ENCODE assay signal across 9 mouse cellular contexts in the genomic region with DNA sequence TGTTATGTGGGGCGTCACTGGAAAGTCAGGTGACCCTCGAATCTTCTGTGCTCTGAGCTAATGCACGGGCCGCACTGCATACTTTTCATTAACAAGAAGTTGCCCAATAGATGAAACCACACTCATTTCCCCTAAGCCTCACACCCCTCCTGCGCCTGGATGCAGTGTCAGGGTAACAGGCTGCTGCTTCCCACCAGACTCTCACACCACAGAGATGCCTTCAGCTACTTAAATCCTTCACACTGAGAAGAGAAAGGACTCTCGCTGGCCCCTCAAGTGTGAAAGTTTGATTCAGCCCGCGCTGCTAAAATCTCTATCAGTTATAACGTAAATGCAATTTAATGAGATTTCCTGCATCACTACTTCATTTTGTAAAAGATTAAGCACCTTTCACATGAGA. TPM values are rescaled to one million over a fixed set of nuclear protein-coding genes. Genes with fewer than 3 reads are reported as not detected.
DNase-seq lines count a peak whose midpoint lies in the region; ATAC-seq and TF ChIP-seq lines count a peak whose summit lies in the region.
"Had no signal": no experiment of that assay in that cellular context is flagged by ENCODE, and none has a peak within 500 bp of the region (broad histone marks: within the 10 kb centered on the region; RNA-seq: fewer than 3 reads in every experiment).

No protein-coding gene starts in this region.

- WGBS in heart, embryonic 12.5 days = 31% methylated on average over 9 of the region's 9 CpGs
- 21% methylated on average over 9 of the region's 9 CpGs for WGBS in limb, embryonic 13.5 days
- WGBS in neural tube, embryonic 11.5 days = 9% methylated on average over 9 of the region's 9 CpGs

- TF ChIP-seq POLR2A in bone marrow macrophage, adult 2 months (IDR thresholded peaks at IDR 0.05; ENCODE audit: borderline replicate concordance, low read depth, low read length) = no peak

- DNase-seq in cerebellum, postnatal 14 days = peak; percentile 5 to 8
- DNase-seq in cerebellum, adult 11-12 months = no peak
- DNase-seq in neural tube, embryonic 11.5 days (ENCODE audit: low spot score) = peak; percentile 69
- no peak for DNase-seq in urinary bladder, postnatal 10 days (ENCODE audit: low spot score)
- DNase-seq in cerebellum, adult 11 months = no peak

- peak overlapping the region; percentile 66 for H3K4me2 ChIP-seq in heart, embryonic 12.5 days
- peak overlapping the region; percentile 62 for H3K4me2 ChIP-seq in limb, embryonic 13.5 days (replicated peaks)
- peak overlapping the region; percentile 37 for H3K4me2 ChIP-seq in neural tube, embryonic 11.5 days (ENCODE audit: low read depth)

- H3K4me1 ChIP-seq in bone marrow macrophage, adult 2 months (ENCODE audit: control insufficient read depth, insufficient read depth, low read length) = peaks cover 15% of the 10 kb centered on the region
- H3K4me1 ChIP-seq in heart, embryonic 12.5 days (replicated peaks) = peaks cover 4% of the 10 kb centered on the region; the same call in 1 of the 2 replicates
- H3K4me1 ChIP-seq in limb, embryonic 13.5 days = peaks cover 6% of the 10 kb centered on the region
- H3K4me1 ChIP-seq in neural tube, embryonic 11.5 days (ENCODE audit: control insufficient read depth, insufficient read depth, low read length) = no peaks in the 10 kb centered on the region

- H3K4me3 ChIP-seq in bone marrow macrophage, adult 2 months (ENCODE audit: insufficient read depth, low read length) = 0 out of 2 replicates have a peak overlapping the region, but pooled peaks have one; percentile 2
- peak overlapping the region; percentile 38 for H3K4me3 ChIP-seq in heart, embryonic 12.5 days
- H3K4me3 ChIP-seq in limb, embryonic 13.5 days = peak overlapping the region; percentile 32
- H3K4me3 ChIP-seq in neural tube, embryonic 11.5 days (ENCODE audit: low read depth, low read length) = no peak overlapping the region
- H3K4me3 ChIP-seq: erythroblast, embryonic 14.5 days had no signal

- H3K27me3 ChIP-seq in heart, embryonic 12.5 days (replicated peaks) = no peaks in the 10 kb centered on the region
- no peaks in the 10 kb centered on the region for H3K27me3 ChIP-seq in limb, embryonic 13.5 days
- no peaks in the 10 kb centered on the region for H3K27me3 ChIP-seq in neural tube, embryonic 11.5 days (ENCODE audit: control insufficient read depth, insufficient read depth, low read length)

- no peaks in the 10 kb centered on the region for H3K9me3 ChIP-seq in heart, embryonic 12.5 days (replicated peaks)
- no peaks in the 10 kb centered on the region for H3K9me3 ChIP-seq in limb, embryonic 13.5 days
- H3K9me3 ChIP-seq in neural tube, embryonic 11.5 days (ENCODE audit: control insufficient read depth, low read length) = no peaks in the 10 kb centered on the region

- no peak overlapping the region for H3K27ac ChIP-seq in bone marrow macrophage, adult 2 months (ENCODE audit: insufficient read depth, low read depth, low read length)
- H3K27ac ChIP-seq in heart, embryonic 12.5 days (ENCODE audit: poor library complexity, severe bottlenecking) = no peak overlapping the region
- no peak overlapping the region for H3K27ac ChIP-seq in limb, embryonic 13.5 days
- peak overlapping the region; percentile 76 for H3K27ac ChIP-seq in neural tube, embryonic 11.5 days (ENCODE audit: low read depth, low read length)

- no peak overlapping the region for H3K9ac ChIP-seq in heart, embryonic 12.5 days
- no peak overlapping the region for H3K9ac ChIP-seq in limb, embryonic 13.5 days
- peak overlapping the region; percentile 24; the same call in 1 of the 2 replicates for H3K9ac ChIP-seq in neural tube, embryonic 11.5 days (ENCODE audit: low read length)

- TF ChIP-seq CTCF in bone marrow macrophage, adult 2 months (IDR thresholded peaks at IDR 0.05; ENCODE audit: low read depth, low read length) = no peak

- no peaks in the 10 kb centered on the region for H3K36me3 ChIP-seq in heart, embryonic 12.5 days
- H3K36me3 ChIP-seq in limb, embryonic 13.5 days = no peaks in the 10 kb centered on the region
- no peaks in the 10 kb centered on the region for H3K36me3 ChIP-seq in neural tube, embryonic 11.5 days (ENCODE audit: control insufficient read depth, insufficient read depth, low read length)

- ATAC-seq in heart, embryonic 12.5 days (ENCODE audit: insufficient number of reproducible peaks, low FRiP score) = no peak; the same call in 1 of the 2 replicates
- ATAC-seq in limb, embryonic 13.5 days (ENCODE audit: low FRiP score, low read depth) = peak; percentile 57
- peak; percentile 84 for ATAC-seq in neural tube, embryonic 11.5 days (ENCODE audit: insufficient read depth, low FRiP score, low TSS enrichment)

RNA-seq across cellular contexts. Expression of a gene that starts 54.5 kb away (rescaled TPM):
- 2.2 and 2.5 TPM in 2 replicates for polyA plus RNA-seq in bone marrow macrophage, adult 2 months (2012; ENCODE audit: insufficient read depth, insufficient read length, missing spikeins)
- polyA plus RNA-seq in heart, embryonic 12.5 days (2016; fragmentation: Nextera tagmentation; extraction: Ambion mirVana) = 120 and 130 TPM in 2 replicates
- polyA plus RNA-seq in limb, embryonic 13.5 days (2015; fragmentation: Nextera tagmentation; extraction: Ambion mirVana) = 21.8 and 21.9 TPM in 2 replicates
- 160 and 179 TPM in 2 replicates for polyA plus RNA-seq in neural tube, embryonic 11.5 days (2014; fragmentation: Nextera tagmentation; extraction: Ambion mirVana)

Comparison
In these comparisons a context has a peak if more than half of its experiments do, and no peak if none do; other contexts are left out.
1. DNase-seq: peak in cerebellum, postnatal 14 days (2 of 2) and neural tube, embryonic 11.5 days (single experiment); none in cerebellum, adult 11-12 months (single experiment), urinary bladder, postnatal 10 days (single experiment) and cerebellum, adult 11 months (single experiment).
2. Peak in every context shown above with its lines, with median percentiles within 50 percentile points of each other: H3K4me2 ChIP-seq.